Mouse (Mus musculus) heart, postnatal 36 days (tissue): Measurements from ENCODE around the gene Pdia4. TPM values are rescaled to one million over a fixed set of nuclear protein-coding genes. Genes with fewer than 3 reads are reported as not detected.
"Not testable (repeated sequence)": the region's sequence is repeated elsewhere in the genome, so short reads cannot be mapped to it uniquely, and the experiment has no call there.

Experiments used
- DNase-seq, 2 experiments: peaks; one replicate each; pipeline ENCODE4 v3.0.0; 2021 to 2022
- intact Hi-C: fragments of 180-260 bp; cut with DNase I; formaldehyde crosslinking; loops from one replicate; pipeline ENCODE4 v1.15.1; 2025
- microRNA-seq, 2 experiments: library from miRNA; unstranded; fragments of <30 nt; microRNA quantifications; one replicate each; pipeline ENCODE4 v1.2.0; 2021; ENCODE audit warnings: borderline number of aligned reads in 2 of 2
- total RNA-seq, 2 experiments: library from RNA; stranded (reverse); gene quantifications; 2 replicates each; pipeline ENCODE4 v1.2.3; 2021

Pdia4 gene
- total RNA-seq, 2 experiments from 2014 or later, result 38.4 to 50.1 TPM

- DNase-seq, intact Hi-C loops: not testable (repeated sequence)
Observed at GRCm38 (mm10) chr6:47769861-47770260, 43.4 kb downstream of the Pdia4 start.

GRCm38 (mm10) chr6:47768520-47768919 lies 44.7 kb downstream of the Pdia4 start:
- DNase-seq, intact Hi-C loops: not testable (repeated sequence)

GRCm38 (mm10) chr6:47767355-47767754 lies 45.9 kb downstream of the Pdia4 start:
- intact Hi-C loops, DNase-seq: not testable (repeated sequence)

GRCm38 (mm10) chr6:47762686-47763085 lies 50.5 kb downstream of the Pdia4 start:
- intact Hi-C loops, DNase-seq: not testable (repeated sequence)

- intact Hi-C loops, DNase-seq: not testable (repeated sequence)
Observed at GRCm38 (mm10) chr6:47759406-47759805, 53.8 kb downstream of the Pdia4 start.

GRCm38 (mm10) chr6:47757849-47758248 lies 55.4 kb downstream of the Pdia4 start:
- intact Hi-C loops, result not testable (repeated sequence)
- DNase-seq, result peak; percentile 67 to 83

GRCm38 (mm10) chr6:47757429-47757828 lies 55.8 kb downstream of the Pdia4 start:
- intact Hi-C loops, DNase-seq: not testable (repeated sequence)

- intact Hi-C loops, DNase-seq: not testable (repeated sequence)
Observed at GRCm38 (mm10) chr6:47753144-47753543, 60.1 kb downstream of the Pdia4 start.

- peak; percentile 93 to 94 for DNase-seq
- intact Hi-C loops, result not testable (repeated sequence)
Observed at GRCm38 (mm10) chr6:47748306-47748705, 64.9 kb downstream of the Pdia4 start.

- intact Hi-C loops, DNase-seq: not testable (repeated sequence)
Observed at GRCm38 (mm10) chr6:47747886-47748285, 65.3 kb downstream of the Pdia4 start.

Small RNAs within 50 kb of the gene (microRNA-seq; reads per million reads assigned to microRNA genes)
- 0 to 1.3 reads per million in 2 experiments for gene Mir704

Other genes starting within 250 kb of the Pdia4 start
- 10 to 100 TPM; 10.8 to 11.4 TPM for gene Ezh2, start 218.1 kb downstream of the Pdia4 start, total RNA-seq
- gene Zfp786, start 17.4 kb upstream of the Pdia4 start, total RNA-seq, result under 1 TPM; 0.68 to 0.72 TPM
- gene Zfp398, start 22.2 kb upstream of the Pdia4 start, total RNA-seq, result 1 to 10 TPM; 5.6 to 8.0 TPM
- gene Zfp282, start 63.8 kb upstream of the Pdia4 start, total RNA-seq, result 1 to 10 TPM; 6.0 to 6.1 TPM
- 1 to 10 TPM; 8.7 to 9.4 TPM for gene Zfp212, start 107.0 kb upstream of the Pdia4 start, total RNA-seq
- gene Zfp956, start 140.0 kb upstream of the Pdia4 start, total RNA-seq, result 1 to 10 TPM; 1.3 to 3.1 TPM
- 10 to 100 TPM; 12.0 to 16.4 TPM for gene Zfp777, start 235.5 kb upstream of the Pdia4 start, total RNA-seq